Mouse (Mus musculus) heart, postnatal 0 days (tissue): ENCODE results near the gene Fbxo34. TPM values are rescaled to one million over a fixed set of nuclear protein-coding genes. Genes with fewer than 3 reads are reported as not detected.

Source experiments
- ATAC-seq: fragments of 200-750 bp; cut with Nextera tagmentation; 2 replicates; pipeline ENCODE4 v1.8.0; 2017; ENCODE audit warnings: low read depth, moderate number of reproducible peaks, moderate library complexity; ENCODE audit not compliant: insufficient read depth
- DNase-seq: peaks from one replicate; pipeline ENCODE4 v3.0.0-alpha.2; 2016; ENCODE audit warnings: low spot score
- H3K27ac ChIP-seq: fragments of 300-500 bp; sonication (generic); 2 replicates; pipeline ENCODE4 v1.5.1; 2014; ENCODE audit warnings: low read depth, mild to moderate bottlenecking
- H3K27me3 ChIP-seq: fragments of 300-500 bp; sonication (generic); 2 replicates; pipeline ENCODE4 v1.6.1; 2014; ENCODE audit warnings: low read length, mixed read lengths; ENCODE audit not compliant: control insufficient read depth, insufficient read depth
- H3K36me3 ChIP-seq: fragments of 300-500 bp; sonication (generic); replicated peaks from 2 replicates; pipeline ENCODE4 v1.6.1; 2014; ENCODE audit warnings: low read length, mixed read lengths; ENCODE audit not compliant: control insufficient read depth, insufficient read depth
- H3K4me1 ChIP-seq: fragments of 300-500 bp; sonication (generic); 2 replicates; pipeline ENCODE4 v1.6.1; 2014; ENCODE audit warnings: antibody characterized with exemption; ENCODE audit not compliant: control insufficient read depth, insufficient read depth
- H3K4me2 ChIP-seq: fragments of 300-500 bp; sonication (generic); 2 replicates; pipeline ENCODE4 v1.6.1; 2014; ENCODE audit warnings: low read depth, mild to moderate bottlenecking, low read length, moderate library complexity
- H3K4me3 ChIP-seq: fragments of 300-500 bp; sonication (generic); 2 replicates; pipeline ENCODE4 v1.5.1; 2014; ENCODE audit warnings: low read depth, low read length
- H3K9ac ChIP-seq: fragments of 300-500 bp; sonication (generic); replicated peaks from 2 replicates; pipeline ENCODE4 v1.6.1; 2014; ENCODE audit warnings: low read depth, low read length, mixed read lengths
- H3K9me3 ChIP-seq: fragments of 300-500 bp; sonication (generic); replicated peaks from 2 replicates; pipeline ENCODE4 v1.6.1; 2016; ENCODE audit warnings: low read length; ENCODE audit not compliant: control insufficient read depth
- CTCF ChIP-seq: IDR thresholded peaks from 2 replicates; pipeline ENCODE4 v1.5.1; 2016; ENCODE audit warnings: antibody characterized with exemption, control low read depth, low read depth
- EP300 ChIP-seq: IDR thresholded peaks from 2 replicates; pipeline ENCODE4 v1.6.1; 2016; ENCODE audit warnings: antibody characterized with exemption, low read depth
- WGBS: fragments of 180-500 bp; shearing (Covaris S2); extraction: QIAGEN DNeasy Blood & Tissue Kit; methylation state at CpG from one replicate; pipeline ENCODE4 v1.1.7; 2014; 5-methylcytosine and 5-hydroxymethylcytosine counted together
- polyA plus RNA-seq: library from polyadenylated mRNA; unstranded; fragments of >200 nt; fragmentation: Nextera tagmentation; extraction: Ambion mirVana; gene quantifications from 2 replicates; pipeline ENCODE4 v1.2.1, GENCODE M21; 2015
- total RNA-seq: library from RNA; depleted of rRNA; stranded (reverse); fragments of >200 nt; gene quantifications from 2 replicates; pipeline ENCODE4 v1.2.3, GENCODE M21; 2014; ENCODE audit warnings: low replicate concordance

The Fbxo34 gene
- total and polyA plus RNA-seq, 2 experiments from 2014 or later = 9.9 to 12.8 TPM

GRCm38 (mm10) chr14:47488732-47489131, 38.5 kb downstream of the Fbxo34 start:
- DNase-seq (no peak), ATAC-seq (no peak)
- Histone ChIP-seq H3K4me1 (no peaks in the 10 kb centered on the region; the same call in 1 of the 2 replicates), H3K27ac (no peak overlapping the region), H3K9ac (no peak overlapping the region), H3K9me3 (no peaks in the 10 kb centered on the region), H3K27me3 (no peaks in the 10 kb centered on the region), H3K4me3 (no peak overlapping the region), H3K4me2 (no peak overlapping the region), H3K36me3 (no peaks in the 10 kb centered on the region)
- TF ChIP-seq CTCF = no peak
- no peak for TF ChIP-seq EP300
- 74% methylated on average over 7 of the region's 7 CpGs for WGBS

GRCm38 (mm10) chr14:47489310-47490097, 39.3 kb downstream of the Fbxo34 start:
- H3K4me2 ChIP-seq = no peak overlapping the region
- H3K9ac ChIP-seq = no peak overlapping the region
- 39% methylated on average over 10 of the region's 10 CpGs for WGBS
- no peak for DNase-seq
- no peaks in the 10 kb centered on the region; the same call in 1 of the 2 replicates for H3K4me1 ChIP-seq
- no peaks in the 10 kb centered on the region for H3K9me3 ChIP-seq
- no peak overlapping the region for H3K27ac ChIP-seq
- no peak overlapping the region for H3K4me3 ChIP-seq
- H3K27me3 ChIP-seq = no peaks in the 10 kb centered on the region
- TF ChIP-seq EP300 (no peak), CTCF (no peak)
- no peaks in the 10 kb centered on the region for H3K36me3 ChIP-seq
- no peak for ATAC-seq

GRCm38 (mm10) chr14:47490732-47491131, 40.5 kb downstream of the Fbxo34 start:
- Histone ChIP-seq H3K4me1 (no peaks in the 10 kb centered on the region; the same call in 1 of the 2 replicates), H3K27ac (no peak overlapping the region), H3K9me3 (no peaks in the 10 kb centered on the region), H3K4me2 (no peak overlapping the region), H3K4me3 (no peak overlapping the region), H3K9ac (no peak overlapping the region), H3K27me3 (no peaks in the 10 kb centered on the region), H3K36me3 (no peaks in the 10 kb centered on the region)
- 88% methylated on average over 2 of the region's 2 CpGs for WGBS
- ATAC-seq (no peak), DNase-seq (no peak)
- TF ChIP-seq CTCF (no peak), EP300 (no peak)

- no peak overlapping the region for H3K4me3 ChIP-seq
- no peaks in the 10 kb centered on the region for H3K4me1 ChIP-seq
- H3K36me3 ChIP-seq = 0 out of 2 replicates have a peak, but pooled peaks cover 3% of the 10 kb centered on the region
- ATAC-seq = no peak
- H3K4me2 ChIP-seq = no peak overlapping the region
- no peak for DNase-seq
- WGBS = 79% methylated on average over 2 of the region's 2 CpGs
- no peaks in the 10 kb centered on the region for H3K9me3 ChIP-seq
- H3K27me3 ChIP-seq = no peaks in the 10 kb centered on the region
- no peak overlapping the region for H3K27ac ChIP-seq
- TF ChIP-seq EP300 = no peak
- H3K9ac ChIP-seq = no peak overlapping the region
These were observed 43.6 kb downstream of the Fbxo34 start for GRCm38 (mm10) chr14:47493592-47494361.

GRCm38 (mm10) chr14:47495951-47496350, 45.7 kb downstream of the Fbxo34 start:
- no peak overlapping the region for H3K4me3 ChIP-seq
- H3K36me3 ChIP-seq = 0 out of 2 replicates have a peak, but pooled peaks cover 4% of the 10 kb centered on the region
- H3K27ac ChIP-seq = no peak overlapping the region
- DNase-seq (no peak), ATAC-seq (no peak)
- H3K9ac ChIP-seq = no peak overlapping the region
- H3K4me2 ChIP-seq = no peak overlapping the region
- TF ChIP-seq CTCF (no peak), EP300 (no peak)
- H3K9me3 ChIP-seq = no peaks in the 10 kb centered on the region
- WGBS = 94% methylated on average over 3 of the region's 3 CpGs
- no peaks in the 10 kb centered on the region for H3K4me1 ChIP-seq
- no peaks in the 10 kb centered on the region for H3K27me3 ChIP-seq
